Mouse (Mus musculus) 3134 (cell line): ENCODE measurements at regions not wholly inside any gene's neighbourhood (a gene's known extent, or its start where the extent isn't known, plus 50 kb on each side); places are given as distances from the start of the nearest gene placed in this dataset.
"Not testable (repeated sequence)": the region's sequence is repeated elsewhere in the genome, so short reads cannot be mapped to it uniquely, and the experiment has no call there.

ENCODE experiments used
- DNase-seq: peaks from one replicate; pipeline ENCODE4 v3.0.0-alpha.2; 2011; ENCODE audit warnings: low spot score; ENCODE audit not compliant: insufficient read length; ENCODE audit errors: extremely low read depth

DNA sequence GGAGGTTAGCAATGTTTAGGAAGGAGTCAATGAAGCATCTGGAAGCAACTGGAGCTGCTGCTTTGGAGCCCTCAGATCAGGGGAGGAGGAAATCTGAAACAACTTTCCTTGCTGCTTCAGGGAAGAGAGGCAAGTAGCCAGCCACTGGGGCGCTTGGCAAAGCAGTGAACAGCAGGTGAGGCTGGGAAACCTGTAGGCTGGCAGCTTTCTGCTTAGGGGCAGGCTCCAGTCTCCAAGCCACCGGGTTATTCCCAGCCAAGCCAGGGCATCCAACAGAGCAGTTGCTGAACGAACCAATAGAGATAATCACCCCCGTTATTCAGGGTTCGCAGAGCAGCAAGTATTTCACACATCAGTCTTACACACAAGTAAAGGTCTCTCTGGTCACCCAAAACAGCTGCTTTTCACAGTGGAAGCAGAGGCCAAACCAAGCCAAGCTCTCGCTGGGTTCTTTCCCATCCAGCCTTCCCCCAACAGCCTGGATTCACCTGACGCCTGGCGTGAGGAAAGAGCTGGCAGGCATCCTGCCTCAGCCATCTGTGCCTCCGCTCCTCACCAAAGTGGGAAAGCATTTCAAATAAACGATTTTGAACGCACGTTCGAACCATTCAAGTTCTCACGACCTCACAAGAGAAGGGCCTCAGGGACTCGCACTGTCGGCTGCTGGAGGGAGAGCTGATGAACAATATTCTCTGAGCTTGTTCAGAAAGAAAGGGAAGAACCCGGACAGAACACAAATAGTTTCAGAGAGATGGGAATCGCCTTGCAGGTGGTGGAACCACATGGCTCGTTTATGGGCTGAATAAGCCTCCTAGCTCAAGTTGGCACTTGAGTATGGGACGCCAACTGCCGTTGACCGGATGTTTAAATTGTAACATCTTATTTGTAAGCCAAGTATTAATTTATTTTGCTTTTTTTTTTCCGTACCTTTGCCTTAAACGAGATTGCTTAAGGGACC, 454.8 kb upstream of the Jmjd1c start:
- DNase-seq = no peak

DNA sequence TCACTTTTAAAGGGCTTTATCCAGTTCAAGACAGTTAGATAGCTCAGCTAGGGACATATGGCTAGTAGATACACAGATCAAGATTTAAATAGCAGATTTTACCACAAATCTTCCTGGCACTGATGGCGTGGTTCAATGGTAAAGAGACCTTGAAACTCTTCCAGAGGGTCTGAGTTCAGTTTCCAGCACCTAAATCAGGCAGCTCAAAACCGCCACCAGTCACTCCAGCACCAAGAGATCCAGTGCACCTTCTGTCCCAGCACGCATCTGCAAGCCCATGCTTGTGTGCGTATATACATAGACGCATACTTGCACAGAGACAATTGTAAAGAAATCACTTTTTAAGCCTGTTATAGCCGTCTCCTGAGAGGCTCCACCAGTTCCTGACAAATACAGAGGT, 454.0 kb upstream of the Jmjd1c start:
- no peak for DNase-seq

DNA sequence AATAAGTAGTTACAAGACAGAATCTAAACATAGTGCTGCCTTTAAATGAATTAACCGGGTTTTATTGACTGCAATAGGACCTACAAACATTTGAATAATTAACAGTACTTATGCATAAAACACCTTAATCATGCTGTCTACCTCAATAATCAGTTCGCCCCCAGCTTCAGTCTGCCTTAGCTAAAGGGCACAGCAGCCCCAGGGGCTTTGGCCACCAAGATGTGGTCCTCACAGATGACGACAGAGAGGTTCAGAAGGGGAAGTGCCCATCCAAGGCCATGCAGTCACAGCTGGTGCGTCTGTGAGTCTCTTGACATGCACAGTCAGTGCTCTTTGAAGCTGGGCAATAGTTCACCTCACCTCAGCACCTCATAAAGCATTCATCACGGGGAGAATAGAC, 452.8 kb upstream of the Jmjd1c start:
- no peak for DNase-seq

DNA sequence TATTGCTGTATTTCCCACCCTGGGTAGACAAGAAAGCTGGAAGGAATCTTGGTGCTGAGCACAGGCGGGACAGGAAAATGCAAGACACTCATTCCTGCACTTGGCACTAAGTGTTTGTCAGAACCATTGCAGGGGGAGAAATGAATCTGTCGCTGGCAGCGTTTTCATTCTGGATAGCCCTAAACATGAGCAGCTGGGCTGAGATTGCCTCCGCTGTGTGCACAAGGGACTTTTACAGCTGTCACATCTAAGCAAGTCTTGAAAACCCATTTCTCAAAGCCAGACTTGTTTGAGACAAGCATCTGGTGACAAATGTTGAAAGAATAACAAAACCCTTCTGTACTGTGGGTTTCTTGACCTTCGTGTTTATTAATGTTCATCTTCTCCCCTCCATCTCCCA, 438.4 kb upstream of the Jmjd1c start:
- no peak for DNase-seq

DNA sequence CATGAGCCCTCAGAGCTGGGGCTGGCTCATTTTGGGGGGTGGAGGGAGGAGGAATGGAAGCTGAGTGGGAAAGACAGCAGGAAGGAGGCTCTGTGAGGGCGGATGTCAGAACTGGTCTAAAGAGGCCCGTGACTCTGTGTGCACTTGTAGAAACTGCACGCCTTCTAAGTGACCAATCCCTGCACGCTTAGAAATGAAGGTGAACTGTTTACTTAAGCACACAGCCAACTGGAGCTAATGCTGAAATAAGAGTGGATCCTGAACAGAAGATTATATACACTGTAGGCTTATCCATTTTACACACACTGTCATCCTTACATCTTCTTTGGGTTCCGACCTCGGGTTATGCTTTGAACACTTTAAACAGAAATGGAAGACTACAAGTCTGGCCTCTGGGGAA, 412.8 kb upstream of the Jmjd1c start:
- DNase-seq = no peak

DNA sequence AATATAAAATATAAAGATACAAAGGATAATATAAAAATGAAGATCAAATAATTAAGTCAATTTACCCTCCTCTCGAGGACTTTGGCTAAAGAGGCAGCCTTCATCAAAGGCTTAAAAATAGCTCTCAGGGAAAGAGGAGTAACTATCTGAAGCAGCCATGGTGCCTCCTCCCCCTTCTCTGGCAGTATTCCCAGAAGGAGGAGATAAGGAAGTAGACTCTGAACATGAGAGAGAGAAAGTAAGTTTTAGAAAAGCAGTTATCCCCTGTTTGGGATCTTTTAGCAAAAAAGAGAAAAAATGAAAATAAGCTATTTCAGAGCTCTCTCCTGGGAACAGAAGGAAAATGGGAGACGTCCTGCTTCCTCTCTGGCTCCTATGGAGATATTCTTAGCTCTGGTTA, 406.7 kb upstream of the Jmjd1c start:
- not testable (repeated sequence) for DNase-seq

DNA sequence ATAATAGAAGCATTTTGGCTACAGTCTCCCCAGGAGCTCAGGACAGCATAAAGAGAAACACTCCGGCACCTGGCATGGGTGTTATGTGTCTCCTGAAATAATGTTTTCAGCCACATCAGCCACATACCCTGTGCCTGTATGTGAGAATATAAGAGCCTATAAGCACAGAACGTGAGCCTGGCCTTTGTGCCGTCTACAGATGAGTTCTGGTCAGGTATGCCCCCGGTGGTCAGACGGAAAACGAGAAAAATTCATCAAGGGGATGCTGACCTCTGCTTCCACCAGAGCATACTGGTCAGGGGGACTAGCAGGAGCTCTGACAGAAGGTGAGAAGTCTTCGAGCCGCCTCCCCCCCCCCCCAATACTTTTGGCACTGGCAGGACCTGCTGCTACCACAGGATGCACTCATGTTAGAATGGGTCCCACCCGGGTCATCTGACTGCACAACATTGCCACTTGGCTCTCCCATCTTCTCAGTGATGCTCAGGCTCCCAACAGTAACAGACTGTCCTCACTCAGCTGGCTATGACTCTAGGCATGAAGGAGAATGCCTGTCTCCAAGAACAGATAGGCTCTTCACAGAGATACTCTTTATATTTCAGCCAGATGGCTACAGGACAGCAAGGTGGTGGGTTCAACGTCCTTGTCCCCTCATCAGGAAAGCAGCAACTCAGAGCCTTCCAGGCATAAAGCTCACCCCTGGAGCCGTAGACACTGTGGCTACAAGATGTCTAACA, 401.2 kb upstream of the Jmjd1c start:
- DNase-seq = no peak

DNA sequence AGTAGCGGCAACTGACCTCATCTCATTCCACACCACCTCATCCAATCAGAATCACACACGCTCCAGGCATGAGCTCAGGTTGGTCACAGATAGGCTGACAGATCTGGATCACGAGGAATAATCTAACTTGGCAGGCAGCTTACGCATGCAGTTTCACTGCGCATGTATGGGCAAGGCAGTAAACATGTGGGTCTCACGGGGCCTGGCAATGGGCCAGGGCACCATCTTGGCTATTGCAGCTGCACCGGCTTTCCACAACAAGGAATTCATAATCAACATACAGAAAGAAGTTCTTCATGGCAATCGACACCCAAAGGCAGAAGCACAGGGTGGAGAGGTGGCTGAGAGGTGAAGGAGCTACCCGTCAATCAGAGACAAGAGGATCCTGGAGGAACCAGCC, 381.0 kb upstream of the Jmjd1c start:
- DNase-seq = not testable (repeated sequence)

DNA sequence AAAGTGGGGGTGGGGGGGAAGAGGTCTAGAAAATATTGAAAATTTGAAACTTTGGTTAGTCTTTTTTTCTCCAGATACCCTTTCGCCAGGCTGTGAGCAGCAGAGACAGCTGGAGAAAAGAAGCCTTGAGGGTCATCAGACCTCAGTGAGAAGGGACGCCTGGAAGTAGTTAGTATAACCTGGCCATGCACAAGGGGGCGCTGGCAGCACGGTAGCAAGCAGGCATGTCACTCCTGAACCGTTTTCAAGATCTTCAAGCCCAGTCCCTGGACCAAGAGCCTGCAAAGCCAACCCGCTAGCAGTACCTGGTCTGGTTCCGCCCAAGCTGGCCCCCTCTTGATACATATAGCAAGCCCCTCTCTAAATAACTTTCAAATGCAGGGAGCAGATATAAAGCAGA, 378.0 kb upstream of the Jmjd1c start:
- DNase-seq = no peak

DNA sequence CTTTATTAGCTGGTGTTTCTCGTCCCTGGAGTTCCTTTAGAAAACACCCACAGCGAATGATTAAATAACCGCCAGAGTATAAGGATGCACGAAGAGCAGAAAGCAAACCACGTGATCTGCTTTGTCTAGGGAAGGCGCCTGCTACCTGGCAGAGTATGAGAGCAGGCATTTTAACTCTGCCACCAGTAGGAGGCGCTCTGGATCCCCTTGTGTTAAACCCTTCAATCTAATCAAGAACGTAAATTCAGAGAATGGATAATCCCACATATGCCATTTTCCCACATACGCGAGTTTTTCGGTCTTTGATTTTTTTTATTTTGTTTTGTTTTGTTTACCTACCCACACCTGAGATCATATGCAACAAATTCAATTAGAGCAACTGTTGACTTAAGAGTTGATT, 376.1 kb upstream of the Jmjd1c start:
- no peak for DNase-seq

DNA sequence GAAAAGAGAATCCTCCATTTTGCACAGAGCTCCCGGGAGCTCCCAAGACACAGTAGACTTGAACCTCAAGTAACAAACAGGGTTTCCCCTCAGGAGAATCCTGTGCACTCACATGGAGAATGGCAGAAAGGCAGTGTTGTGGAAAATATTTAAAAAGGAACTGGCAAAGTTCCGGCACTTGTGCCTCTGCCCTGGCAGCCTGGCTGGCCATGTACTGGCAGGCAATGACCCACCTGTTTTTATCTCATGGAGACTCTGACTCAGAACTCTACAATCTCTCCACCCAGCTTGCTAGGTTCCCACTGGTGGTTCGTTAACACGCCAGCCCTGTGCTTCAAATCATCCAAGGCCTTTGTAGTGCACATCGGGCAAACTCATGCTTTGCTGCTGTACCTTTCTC, 362.3 kb upstream of the Jmjd1c start:
- no peak for DNase-seq

DNA sequence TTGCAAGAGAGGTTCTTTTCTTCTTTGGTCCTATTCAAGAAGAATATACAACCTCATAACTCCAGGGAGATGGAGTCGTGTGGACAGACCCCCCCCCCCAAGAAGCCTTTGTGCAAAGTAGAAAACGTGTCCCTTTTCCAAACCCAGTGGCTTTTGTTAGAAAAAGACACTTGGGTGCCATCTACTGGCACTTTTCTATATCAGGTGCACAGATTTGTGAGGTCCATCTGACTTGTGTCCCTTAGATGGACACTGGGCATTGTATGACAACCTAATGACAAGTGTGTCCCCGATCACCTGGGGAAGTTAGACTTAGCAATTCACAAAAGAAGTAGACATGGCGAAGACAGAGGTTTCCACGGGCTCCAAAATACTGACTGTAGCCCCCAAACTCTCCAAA, 361.1 kb upstream of the Jmjd1c start:
- no peak for DNase-seq

DNA sequence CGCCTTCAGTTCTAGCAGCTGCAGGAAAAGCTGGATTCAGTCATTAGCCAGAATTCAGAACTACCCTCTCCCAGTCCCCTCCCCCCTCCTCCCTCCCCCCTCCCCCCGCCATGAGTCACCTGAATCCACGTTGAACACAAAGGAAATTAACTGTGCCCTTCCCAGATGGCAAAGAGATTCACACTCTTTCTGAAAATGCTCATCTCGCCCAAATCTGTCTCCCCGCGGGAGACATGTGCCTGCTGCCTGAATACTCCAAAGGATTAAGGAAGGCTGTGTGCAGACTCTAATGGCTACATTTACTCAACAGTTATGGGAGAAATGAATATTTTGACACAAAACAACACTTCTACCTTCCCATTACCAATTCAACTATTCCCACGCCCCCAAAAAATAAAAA, 356.9 kb upstream of the Jmjd1c start:
- DNase-seq = no peak

DNA sequence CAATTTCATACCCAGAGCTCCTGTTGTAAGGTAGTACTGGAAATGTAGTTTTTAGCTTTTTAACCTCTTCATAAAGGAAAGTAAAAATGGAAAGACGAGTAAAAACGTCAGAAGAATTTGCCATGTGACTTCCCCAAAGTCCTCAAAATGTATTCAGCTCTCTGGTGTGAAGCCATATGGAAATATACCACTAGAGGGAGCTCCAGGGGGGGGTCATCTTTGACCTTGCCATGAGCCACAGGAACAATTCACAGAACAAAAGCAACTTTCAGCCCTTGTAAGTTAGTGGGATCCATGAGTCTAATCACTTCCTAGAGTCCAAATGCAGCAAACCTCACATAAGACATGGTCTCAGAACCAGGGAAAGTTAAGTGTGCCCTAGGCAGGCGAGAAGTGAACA, 354.1 kb upstream of the Jmjd1c start:
- peak; percentile 22 for DNase-seq

DNA sequence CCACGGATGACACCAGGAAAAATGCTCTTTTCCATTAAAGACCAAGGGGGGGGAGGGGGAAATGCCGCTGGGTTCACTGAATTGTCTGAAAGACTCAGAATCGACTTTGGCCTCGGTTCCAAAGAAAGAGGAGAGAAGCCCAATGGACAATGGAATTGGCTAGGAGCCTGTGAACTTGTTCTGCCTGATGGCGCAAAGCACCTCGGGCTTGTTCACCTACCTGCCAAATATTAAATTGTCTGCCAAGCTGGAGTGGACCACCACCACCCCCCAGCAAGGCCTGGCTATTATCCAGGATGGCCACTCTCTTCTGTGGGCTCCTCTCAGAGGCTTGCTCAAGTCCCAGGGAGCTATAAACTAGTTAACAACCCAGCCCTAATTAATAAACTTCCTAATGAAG, 352.7 kb upstream of the Jmjd1c start:
- DNase-seq = no peak

DNA sequence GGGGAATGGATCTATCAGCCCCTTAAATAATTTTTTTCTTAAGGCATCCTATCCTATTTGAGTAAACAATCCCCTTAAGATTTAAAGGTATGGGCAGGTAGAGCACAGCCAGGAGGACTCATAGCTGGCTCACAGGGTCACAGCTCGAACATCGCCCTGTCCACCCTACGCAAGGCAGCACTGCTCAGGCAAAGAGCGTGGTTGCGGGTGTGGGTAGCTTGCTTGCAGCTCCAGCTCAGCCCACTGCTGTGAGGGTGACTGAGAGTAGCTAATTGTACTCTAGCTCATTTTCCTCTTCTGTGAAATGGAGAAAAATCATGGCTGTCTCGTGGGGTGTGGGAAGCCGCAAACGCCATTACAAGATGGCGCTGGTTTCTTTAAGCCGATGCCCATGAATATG, 350.1 kb upstream of the Jmjd1c start:
- DNase-seq = no peak

DNA sequence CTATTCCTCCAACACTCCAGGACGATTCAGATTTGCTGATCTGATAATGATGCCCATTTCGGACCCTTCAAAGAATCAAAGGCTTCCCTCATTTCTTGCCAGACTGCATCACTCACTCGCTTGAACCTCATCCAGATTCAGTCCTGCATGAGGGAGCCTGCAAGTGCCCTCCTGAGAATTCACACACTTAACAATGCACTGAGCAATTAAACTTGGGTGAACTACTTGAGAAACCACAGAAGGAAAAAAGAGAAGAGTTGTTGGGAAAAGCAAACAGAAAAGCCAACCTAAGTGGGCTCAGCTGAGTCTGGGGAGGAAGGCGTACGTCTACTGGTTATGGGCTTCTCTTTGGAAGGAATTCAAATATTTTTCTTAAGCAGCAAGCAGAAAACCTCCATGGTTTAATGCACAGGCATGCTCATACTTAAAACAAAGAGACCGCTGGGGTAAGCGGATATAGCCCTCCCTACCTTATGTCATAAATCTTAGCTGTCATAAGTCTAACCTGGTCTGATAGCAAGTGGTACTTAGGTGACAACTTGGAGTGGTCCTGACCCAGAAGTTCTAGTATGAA, 343.6 kb upstream of the Jmjd1c start:
- no peak for DNase-seq

DNA sequence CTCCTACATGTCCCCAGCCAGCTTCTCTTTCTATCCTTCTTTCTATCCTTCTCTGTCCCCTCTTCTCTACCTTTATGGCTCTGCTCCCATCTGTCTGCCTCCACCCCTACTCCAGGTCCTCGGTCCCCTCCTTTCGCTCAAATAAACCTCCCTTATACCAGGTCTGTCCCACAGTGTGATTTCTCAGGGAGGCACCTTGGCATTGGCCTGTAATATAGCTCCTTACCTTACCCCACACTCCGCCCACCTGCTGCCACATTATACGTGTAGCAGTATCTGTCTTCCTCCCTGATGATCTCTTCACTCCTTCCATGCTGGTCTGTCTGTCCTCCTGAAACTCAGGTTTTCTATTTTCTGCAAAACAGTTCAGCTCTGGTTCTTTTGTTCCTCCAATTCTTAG, 339.1 kb upstream of the Jmjd1c start:
- no peak for DNase-seq

DNA sequence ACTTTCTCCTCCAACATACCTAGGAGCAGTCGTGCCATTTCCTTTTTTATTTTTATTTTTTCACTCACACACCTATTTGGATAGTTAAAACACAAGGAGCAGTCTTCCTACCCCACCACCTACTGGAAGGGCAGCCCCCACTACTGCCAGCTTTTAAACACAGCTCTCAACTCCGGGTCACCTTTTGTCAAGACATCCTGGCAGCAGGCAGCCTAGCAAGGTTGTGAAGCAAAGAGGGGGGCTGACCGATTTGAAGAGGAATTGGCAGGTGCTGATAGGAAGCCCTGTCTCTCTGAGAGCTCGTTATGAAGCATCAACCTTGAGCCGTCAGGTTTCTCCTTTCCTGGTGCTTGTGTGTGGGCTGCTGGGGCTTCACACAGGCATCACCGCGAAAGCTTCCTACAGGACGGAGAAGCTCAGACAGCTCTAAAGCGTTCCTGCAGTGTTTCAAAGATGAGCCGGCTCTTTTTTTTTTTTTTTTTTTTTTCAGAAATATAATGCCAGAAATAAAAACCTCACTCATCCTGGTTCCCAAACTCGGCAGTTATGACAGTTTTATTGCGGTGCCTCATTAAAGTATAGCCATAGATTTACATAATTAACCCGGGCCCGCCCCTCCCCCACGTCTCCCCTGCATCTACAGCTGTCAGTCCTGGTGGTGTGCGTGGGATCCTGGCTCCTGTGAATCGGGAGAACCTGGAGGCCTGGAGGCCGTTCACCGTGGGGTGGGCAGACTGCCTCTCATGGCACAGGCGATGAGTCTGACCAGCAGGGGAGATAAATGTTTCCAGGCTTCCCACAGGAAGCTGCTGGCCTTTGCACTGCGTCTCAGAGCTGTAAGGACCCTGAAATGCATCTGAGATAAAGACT, 325.5 kb upstream of the Jmjd1c start:
- DNase-seq = no peak

DNA sequence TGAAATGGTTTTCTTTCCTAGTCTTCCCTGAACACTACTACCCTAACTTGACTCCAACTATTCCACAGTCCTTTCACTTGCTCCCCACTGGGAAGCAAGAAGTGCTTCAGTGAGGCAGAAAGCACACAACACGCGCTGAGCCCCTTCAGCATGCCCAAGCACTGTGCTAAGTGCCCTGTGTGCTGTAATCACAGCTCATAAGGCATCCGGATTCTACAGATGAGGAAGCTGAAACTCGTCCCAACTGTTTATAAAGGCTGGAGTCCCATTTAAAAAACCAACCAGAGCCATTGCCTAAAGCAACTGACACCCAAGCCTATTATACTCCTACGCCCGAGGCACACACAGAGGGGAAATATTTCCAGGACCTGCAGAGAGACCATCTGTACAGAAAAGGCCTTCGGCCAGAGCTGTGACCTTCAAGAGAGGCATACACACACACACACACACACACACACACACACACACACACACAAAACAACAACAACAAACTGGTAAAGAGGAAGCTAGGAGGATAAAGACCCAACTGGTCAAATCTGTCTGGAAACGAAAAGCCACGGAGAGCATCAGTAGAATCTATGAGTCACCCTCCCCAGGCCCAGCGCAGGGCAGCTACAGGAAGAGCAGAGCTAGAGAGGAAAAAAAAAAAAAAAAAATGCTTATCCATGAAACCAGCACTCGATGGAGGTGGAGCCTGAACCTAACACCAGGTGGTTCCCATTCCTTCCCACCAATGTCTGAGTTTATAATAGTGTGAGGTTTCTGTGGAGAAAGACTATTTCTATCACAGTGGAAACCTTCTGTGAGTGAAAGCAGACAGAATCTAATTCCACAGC, 315.4 kb upstream of the Jmjd1c start:
- no peak for DNase-seq
